Mouse (Mus musculus) heart, postnatal 14 days (tissue): ENCODE data around the gene Txndc16. TPM values are rescaled to one million over a fixed set of nuclear protein-coding genes. Genes with fewer than 3 reads are reported as not detected.

Experiments used
- DNase-seq, 2 experiments: peaks; one replicate each; pipeline ENCODE4 v3.0.0; 2021 to 2022
- intact Hi-C: fragments of 180-260 bp; cut with DNase I; formaldehyde crosslinking; loops from one replicate; pipeline ENCODE4 v1.15.1; 2025
- total RNA-seq, 2 experiments: library from RNA; stranded (reverse); gene quantifications; 2 replicates each; pipeline ENCODE4 v1.2.3; 2021

Gene Txndc16
- total RNA-seq, 2 experiments from 2014 or later = 11.7 to 12.5 TPM

- intact Hi-C loops = no loop called here
Observed at GRCm38 (mm10) chr14:45167366-45167765, 52.8 kb downstream of the Txndc16 start.

GRCm38 (mm10) chr14:45155511-45156173 lies 64.5 kb downstream of the Txndc16 start:
- intact Hi-C loops = no loop called here

More at GRCm38 (mm10) chr14:45167366-45167765, 52.8 kb downstream of the Txndc16 start:
- DNase-seq = no peak

GRCm38 (mm10) chr14:45153258-45153657 lies 66.9 kb downstream of the Txndc16 start:
- no peak for DNase-seq
- intact Hi-C loops = no loop called here

More at GRCm38 (mm10) chr14:45155511-45156173, 64.5 kb downstream of the Txndc16 start:
- DNase-seq = no peak

- intact Hi-C loops = loop anchor here (1.0 kb wide), 1 partner anchor 161 kb away; no protein-coding TSS in a partner anchor
- DNase-seq = peak; percentile 34 to 61
Observed at GRCm38 (mm10) chr14:45142511-45142910, 77.6 kb downstream of the Txndc16 start.

- intact Hi-C loops = no loop called here
- peak in 1 of 2 experiments; percentile 8 for DNase-seq
Observed at GRCm38 (mm10) chr14:45140344-45141080, 79.6 kb downstream of the Txndc16 start.

- intact Hi-C loops = no loop called here
- no peak for DNase-seq
Observed at GRCm38 (mm10) chr14:45135961-45136360, 84.2 kb downstream of the Txndc16 start.

GRCm38 (mm10) chr14:45135560-45135959 lies 84.6 kb downstream of the Txndc16 start:
- intact Hi-C loops = no loop called here
- peak; percentile 14 to 21 for DNase-seq

- DNase-seq = no peak
- intact Hi-C loops = no loop called here
Observed at GRCm38 (mm10) chr14:45118359-45118758, 101.8 kb downstream of the Txndc16 start.

- DNase-seq = no peak
- intact Hi-C loops = no loop called here
Observed at GRCm38 (mm10) chr14:45102201-45102600, 117.9 kb downstream of the Txndc16 start.

GRCm38 (mm10) chr14:45092327-45092726 lies 127.8 kb downstream of the Txndc16 start:
- intact Hi-C loops = no loop called here
- no peak for DNase-seq

GRCm38 (mm10) chr14:45090011-45090410 lies 130.1 kb downstream of the Txndc16 start:
- intact Hi-C loops = no loop called here
- no peak for DNase-seq

GRCm38 (mm10) chr14:45085651-45086425 lies 134.3 kb downstream of the Txndc16 start:
- intact Hi-C loops = no loop called here

GRCm38 (mm10) chr14:45084656-45085280 lies 135.4 kb downstream of the Txndc16 start:
- no peak for DNase-seq
- intact Hi-C loops = no loop called here

More at GRCm38 (mm10) chr14:45085651-45086425, 134.3 kb downstream of the Txndc16 start:
- DNase-seq = no peak

- intact Hi-C loops = no loop called here
- no peak for DNase-seq
Observed at GRCm38 (mm10) chr14:45083540-45083939, 136.6 kb downstream of the Txndc16 start.

Other genes starting within 250 kb of the Txndc16 start
- gene Ptger2, start 232.1 kb downstream of the Txndc16 start, total RNA-seq = under 1 TPM; 0.32 to 0.48 TPM
- gene Gpr137c, start 611 bp downstream of the Txndc16 start, total RNA-seq = 1 to 10 TPM; 2.9 to 3.0 TPM
- 10 to 100 TPM; 23.2 to 24.7 TPM for gene Ero1l, start 98.4 kb upstream of the Txndc16 start, total RNA-seq
- gene Psmc6, start 109.5 kb upstream of the Txndc16 start, total RNA-seq = 100 to 1,000 TPM in 1 of 2 experiments, 10 to 100 TPM in 1; 98.5 to 103 TPM
- 10 to 100 TPM; 32.1 to 34.9 TPM for gene Styx, start 130.8 kb upstream of the Txndc16 start, total RNA-seq
- 10 to 100 TPM; 10.2 to 11.9 TPM for gene Gnpnat1, start 184.6 kb upstream of the Txndc16 start, total RNA-seq